Comparison of ENCODE assay signal across 28 mouse cellular contexts in the genomic region with DNA sequence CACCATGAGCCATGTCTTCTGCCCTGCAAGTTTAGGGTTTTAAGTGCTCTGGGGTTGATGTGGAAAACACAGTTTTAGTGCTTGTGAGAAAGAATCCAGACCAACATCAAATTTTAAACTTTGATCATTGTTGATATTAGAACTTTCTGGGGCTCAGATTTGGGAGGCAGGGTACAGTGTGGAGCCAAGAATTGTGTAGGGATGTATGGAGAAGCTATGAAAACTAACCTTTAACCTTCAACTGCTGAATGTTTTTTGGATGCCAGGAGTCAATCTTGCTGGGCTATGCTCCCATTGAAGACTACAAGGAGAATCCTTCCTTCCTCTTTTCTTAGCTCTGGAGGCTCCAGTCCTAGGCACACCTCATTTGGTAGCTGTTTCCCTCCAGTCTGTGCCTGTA. TPM values are rescaled to one million over a fixed set of nuclear protein-coding genes. Genes with fewer than 3 reads are reported as not detected.
A peak's percentile ranks its signal among the peaks of the same experiment; 100 is the strongest.
DNase-seq lines count a peak whose midpoint lies in the region; ATAC-seq and TF ChIP-seq lines count a peak whose summit lies in the region.
"Had no signal": no experiment of that assay in that cellular context is flagged by ENCODE, and none has a peak within 500 bp of the region (broad histone marks: within the 10 kb centered on the region; RNA-seq: fewer than 3 reads in every experiment).

No protein-coding gene starts in this region.

- peaks cover 16% of the 10 kb centered on the region for H3K4me1 ChIP-seq in lung, embryonic 16.5 days (replicated peaks; ENCODE audit: control insufficient read depth, insufficient read depth, low read length)
- H3K4me1 ChIP-seq in cortical plate, adult 2 months (ENCODE audit: control insufficient read depth, insufficient read depth, low read length) = peaks cover 2% of the 10 kb centered on the region; the same call in 1 of the 2 replicates
- H3K4me1 ChIP-seq: hindbrain, embryonic 15.5 days had no signal

- DNase-seq in layer of hippocampus, adult 2 months (ENCODE audit: low spot score in 2 of 2) = no peak
- DNase-seq in layer of hippocampus, adult 18-20 months (ENCODE audit: low spot score in 2 of 2) = no peak
- no peak for DNase-seq in lung, postnatal 4 days
- DNase-seq in embryo, embryonic 10.5 days (ENCODE audit: low spot score) = no peak
- DNase-seq: adrenal gland, postnatal 10 days; adrenal gland, postnatal 36 days; B cell, adult 2 months; cerebellum, adult 11 months; cerebellum, adult 2 months; cerebellum, adult 9-11 months; cerebellum, postnatal 25 days; forebrain, postnatal 0 days; gastrocnemius, postnatal 10 days; gastrocnemius, postnatal 36 days; heart, adult 2 months; heart, postnatal 14 days; heart, postnatal 4 days had no signal

- TF ChIP-seq CTCF in layer of hippocampus, adult 2 months (conservative IDR thresholded peaks at IDR 0.05) = no peak
- no peak for TF ChIP-seq CTCF in cortical plate, adult 2 months (IDR thresholded peaks at IDR 0.05; ENCODE audit: extremely low read depth, insufficient read depth, low read length)

- no peaks in the 10 kb centered on the region for H3K9me3 ChIP-seq in lung, embryonic 16.5 days (ENCODE audit: control insufficient read depth, low read length)
- H3K9me3 ChIP-seq: embryonic facial prominence, embryonic 12.5 days; embryonic facial prominence, embryonic 15.5 days; G1E; heart, embryonic 10.5 days; heart, embryonic 13.5 days; hindbrain, embryonic 15.5 days had no signal

- no peak overlapping the region for H3K9ac ChIP-seq in lung, embryonic 16.5 days (ENCODE audit: low read length)
- H3K9ac ChIP-seq: embryonic facial prominence, embryonic 12.5 days; embryonic facial prominence, embryonic 15.5 days; forebrain, postnatal 0 days; heart, embryonic 13.5 days; hindbrain, embryonic 15.5 days had no signal

- peak; percentile 79 for ATAC-seq in lung, embryonic 16.5 days (ENCODE audit: low read depth)
- ATAC-seq: forebrain, embryonic 14.5 days; forebrain, postnatal 0 days; Patski had no signal

- H3K27me3 ChIP-seq in lung, embryonic 16.5 days (ENCODE audit: control insufficient read depth, insufficient read depth, low read depth, low read length) = no peaks in the 10 kb centered on the region
- H3K27me3 ChIP-seq: CH12.LX; embryonic facial prominence, embryonic 12.5 days; embryonic facial prominence, embryonic 15.5 days; heart, embryonic 13.5 days; hindbrain, embryonic 15.5 days; Patski had no signal

- H3K36me3 ChIP-seq in lung, embryonic 16.5 days (ENCODE audit: control insufficient read depth, insufficient read depth, low read length) = peaks cover 13% of the 10 kb centered on the region

- TF ChIP-seq POLR2A in cortical plate, adult 2 months (IDR thresholded peaks at IDR 0.05; ENCODE audit: extremely low read depth, insufficient read depth, low read length) = no peak

- H3K4me3 ChIP-seq in layer of hippocampus, adult 2 months = no peak overlapping the region
- no peak overlapping the region for H3K4me3 ChIP-seq in lung, embryonic 16.5 days (ENCODE audit: low read length)
- no peak overlapping the region for H3K4me3 ChIP-seq in cortical plate, adult 2 months (ENCODE audit: insufficient read depth, low read length)
- H3K4me3 ChIP-seq: embryonic facial prominence, embryonic 12.5 days; embryonic facial prominence, embryonic 15.5 days; heart, adult 2 months; heart, embryonic 10.5 days; heart, embryonic 13.5 days; hindbrain, embryonic 15.5 days had no signal

- H3K27ac ChIP-seq in layer of hippocampus, adult 2 months = peak overlapping the region; percentile 51; the same call in 1 of the 2 replicates
- H3K27ac ChIP-seq in lung, embryonic 16.5 days (ENCODE audit: low read length) = peak overlapping the region; percentile 84
- H3K27ac ChIP-seq in cortical plate, adult 2 months (ENCODE audit: insufficient read depth, low read length) = 0 out of 2 replicates have a peak overlapping the region, but pooled peaks have one; percentile 12
- H3K27ac ChIP-seq: embryonic facial prominence, embryonic 15.5 days; heart, adult 2 months; heart, embryonic 10.5 days; heart, embryonic 13.5 days; hindbrain, embryonic 15.5 days had no signal

- H3K4me2 ChIP-seq in lung, embryonic 16.5 days (ENCODE audit: low read depth, low read length) = no peak overlapping the region
- H3K4me2 ChIP-seq: embryonic facial prominence, embryonic 12.5 days; embryonic facial prominence, embryonic 15.5 days; heart, embryonic 13.5 days; hindbrain, embryonic 15.5 days had no signal

RNA-seq across cellular contexts. Expression of a gene that starts 20.5 kb away (rescaled TPM):
- 100 to 1,000 TPM; 211 to 212 TPM for total RNA-seq in layer of hippocampus, adult 2 months (2021)
- total RNA-seq in layer of hippocampus, adult 18-20 months (2021) = 100 to 1,000 TPM; 214 to 215 TPM
- 97.9 and 99.3 TPM in 2 replicates for polyA plus RNA-seq in lung, embryonic 16.5 days (2015; fragmentation: Nextera tagmentation; extraction: Ambion mirVana)
- 229 and 239 TPM in 2 replicates for polyA plus RNA-seq in cortical plate, adult 2 months (2012; rRNA removed)

RNA-seq across cellular contexts. Expression of a gene that starts 26.4 kb away (rescaled TPM):
- total RNA-seq in layer of hippocampus, adult 2 months (2021) = 10 to 100 TPM; 95.8 to 96.4 TPM
- total RNA-seq in layer of hippocampus, adult 18-20 months (2021) = 10 to 100 TPM; 96.1 to 98.1 TPM
- polyA plus RNA-seq in lung, embryonic 16.5 days (2015; fragmentation: Nextera tagmentation; extraction: Ambion mirVana) = 38.2 and 43.1 TPM in 2 replicates
- 58.4 and 59.4 TPM in 2 replicates for polyA plus RNA-seq in cortical plate, adult 2 months (2012; rRNA removed)

RNA-seq across cellular contexts. Expression of a gene that starts 32.0 kb away (rescaled TPM):
- 10 to 100 TPM; 79.1 to 79.6 TPM for total RNA-seq in layer of hippocampus, adult 2 months (2021)
- total RNA-seq in layer of hippocampus, adult 18-20 months (2021) = 10 to 100 TPM; 73.0 to 78.3 TPM
- polyA plus RNA-seq in lung, embryonic 16.5 days (2015; fragmentation: Nextera tagmentation; extraction: Ambion mirVana) = 144 and 152 TPM in 2 replicates
- 102 and 104 TPM in 2 replicates for polyA plus RNA-seq in cortical plate, adult 2 months (2012; rRNA removed)

RNA-seq across cellular contexts. Expression of a gene that starts 57.4 kb away (rescaled TPM):
- total RNA-seq in layer of hippocampus, adult 2 months (2021) = 10 to 100 TPM; 75.8 to 98.0 TPM
- total RNA-seq in layer of hippocampus, adult 18-20 months (2021) = 10 to 100 TPM; 70.2 to 71.8 TPM
- 55.3 and 55.4 TPM in 2 replicates for polyA plus RNA-seq in lung, embryonic 16.5 days (2015; fragmentation: Nextera tagmentation; extraction: Ambion mirVana)
- polyA plus RNA-seq in cortical plate, adult 2 months (2012; rRNA removed) = 101 and 118 TPM in 2 replicates

Comparison
In these comparisons a context has a peak if more than half of its experiments do, and no peak if none do; other contexts are left out.
1. H3K27ac ChIP-seq: peak in every context shown above with its lines; median percentile 84 in lung, embryonic 16.5 days; 51 in layer of hippocampus, adult 2 months; 12 in cortical plate, adult 2 months.